Mouse (Mus musculus): ENCODE measurements at regions not wholly inside any gene's neighbourhood (a gene's known extent, or its start where the extent isn't known, plus 50 kb on each side); places are given as distances from the start of the nearest gene placed in this dataset.

DNA sequence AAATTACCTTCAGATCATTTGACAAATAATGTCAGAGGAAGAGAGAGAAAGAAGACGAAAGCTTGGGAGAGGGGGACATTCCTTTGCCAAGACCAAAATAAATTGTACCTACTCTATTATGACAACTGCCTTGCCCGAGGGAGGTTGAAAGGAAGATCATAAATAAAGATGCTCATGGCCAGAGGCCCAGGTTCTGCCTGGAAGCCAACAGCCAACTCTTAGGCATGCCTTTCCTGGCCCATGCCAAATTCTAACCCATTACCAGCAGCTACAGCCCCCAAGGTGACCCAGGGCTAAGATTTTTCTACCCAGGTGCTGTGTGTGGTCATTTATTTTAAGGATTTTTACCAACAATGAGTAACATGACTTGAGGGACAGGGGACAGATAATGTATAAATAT, 54.9 kb downstream of the Cbln1 start:
- TF ChIP-seq CTCF (IDR thresholded peaks at IDR 0.05): no peak
- intact Hi-C loops (cut with DNase I): no loop called here

GRCm38 (mm10) chr8:87415051-87415630, 57.3 kb downstream of the Cbln1 start:
- DNase-seq (ENCODE audit: extremely low spot score in 1 of 2, low spot score in 2 of 2): no peak
- H3K4me3 ChIP-seq: no peak overlapping the region
- intact Hi-C loops (cut with DNase I): no loop called here
- TF ChIP-seq CTCF (IDR thresholded peaks at IDR 0.05): no peak
- H3K27ac ChIP-seq: no peak overlapping the region

More for the DNA sequence above, 54.9 kb downstream of the Cbln1 start:
- Histone ChIP-seq H3K27ac (no peak overlapping the region), H3K4me3 (no peak overlapping the region)
- DNase-seq (ENCODE audit: extremely low spot score in 1 of 2, low spot score in 2 of 2): no peak

GRCm38 (mm10) chr8:87389016-87389415, 83.4 kb downstream of the Cbln1 start:
- TF ChIP-seq CTCF (IDR thresholded peaks at IDR 0.05): no peak
- DNase-seq (ENCODE audit: extremely low spot score in 1 of 2, low spot score in 2 of 2): no peak
- intact Hi-C loops (cut with DNase I): no loop called here
- Histone ChIP-seq H3K27ac (no peak overlapping the region), H3K4me3 (no peak overlapping the region)

DNA sequence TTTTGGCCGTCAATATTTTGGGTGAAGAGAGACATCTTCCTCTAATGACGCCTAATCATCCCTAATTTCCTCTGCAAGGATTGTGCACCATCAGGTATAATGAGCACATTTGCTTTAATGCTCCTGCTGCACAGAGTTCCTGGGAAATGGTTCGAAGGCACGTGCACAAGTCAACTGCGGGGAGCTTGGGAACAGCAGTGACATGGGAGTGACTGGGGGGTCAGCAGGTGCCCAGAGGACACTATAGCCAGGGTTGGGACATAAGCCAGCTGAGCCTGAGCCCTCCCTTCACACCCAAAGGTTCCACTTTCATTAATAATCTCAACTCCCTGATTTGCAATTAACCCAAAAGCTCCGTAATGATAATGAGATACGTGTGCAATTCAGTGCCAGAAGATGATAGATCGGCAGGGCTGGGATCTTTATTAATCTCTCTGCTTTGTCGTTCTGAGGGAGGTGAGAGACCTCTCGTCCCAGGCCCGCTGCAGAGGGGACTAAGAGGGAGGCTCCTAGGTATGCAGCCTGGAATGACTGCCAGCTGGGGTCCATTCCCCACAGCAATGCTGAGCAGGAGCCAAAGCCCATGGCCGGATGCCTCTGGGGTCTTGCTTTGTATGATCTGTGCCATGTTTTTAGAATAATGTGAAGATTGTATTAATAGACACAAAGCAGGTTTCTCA, 88.7 kb downstream of the Cbln1 start:
- DNase-seq (ENCODE audit: extremely low spot score in 1 of 2, low spot score in 2 of 2): no peak
- Histone ChIP-seq H3K27ac (no peak overlapping the region), H3K4me3 (no peak overlapping the region)
- intact Hi-C loops (cut with DNase I): no loop called here
- no peak for TF ChIP-seq CTCF (IDR thresholded peaks at IDR 0.05)

GRCm38 (mm10) chr8:87382311-87382710, 90.1 kb downstream of the Cbln1 start:
- TF ChIP-seq CTCF (IDR thresholded peaks at IDR 0.05): no peak
- DNase-seq (ENCODE audit: extremely low spot score in 1 of 2, low spot score in 2 of 2): no peak
- Histone ChIP-seq H3K27ac (no peak overlapping the region), H3K4me3 (no peak overlapping the region)
- intact Hi-C loops (cut with DNase I): no loop called here

- Histone ChIP-seq H3K4me3 (no peak overlapping the region), H3K27ac (no peak overlapping the region)
- no peak for TF ChIP-seq CTCF (IDR thresholded peaks at IDR 0.05)
- intact Hi-C loops (cut with DNase I): no loop called here
- DNase-seq (ENCODE audit: extremely low spot score in 1 of 2, low spot score in 2 of 2): no peak
These were observed 91.6 kb downstream of the Cbln1 start for GRCm38 (mm10) chr8:87380791-87381190.

DNA sequence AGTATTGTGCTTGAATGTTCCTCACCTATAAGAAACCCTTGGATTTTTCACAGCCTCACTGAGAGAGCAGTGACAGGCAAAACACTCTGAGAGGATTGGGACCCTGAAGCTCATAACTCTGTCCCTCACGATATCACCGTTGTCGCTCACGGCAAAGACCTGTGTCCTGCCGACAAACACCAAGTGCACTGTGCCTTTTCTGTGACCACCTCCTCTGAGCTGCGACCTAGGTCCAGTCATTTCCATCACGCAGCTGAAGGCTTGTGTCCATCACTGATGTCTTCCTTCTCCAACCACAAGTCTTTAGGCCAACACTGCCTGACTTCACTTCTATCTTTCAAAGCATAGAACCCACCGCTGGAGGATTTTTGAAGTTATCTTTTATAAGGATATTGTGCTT, 93.1 kb downstream of the Cbln1 start:
- H3K4me3 ChIP-seq: no peak overlapping the region
- DNase-seq (ENCODE audit: extremely low spot score in 1 of 2, low spot score in 2 of 2): no peak
- TF ChIP-seq CTCF (IDR thresholded peaks at IDR 0.05): no peak
- intact Hi-C loops (cut with DNase I): no loop called here
- H3K27ac ChIP-seq: no peak overlapping the region

DNA sequence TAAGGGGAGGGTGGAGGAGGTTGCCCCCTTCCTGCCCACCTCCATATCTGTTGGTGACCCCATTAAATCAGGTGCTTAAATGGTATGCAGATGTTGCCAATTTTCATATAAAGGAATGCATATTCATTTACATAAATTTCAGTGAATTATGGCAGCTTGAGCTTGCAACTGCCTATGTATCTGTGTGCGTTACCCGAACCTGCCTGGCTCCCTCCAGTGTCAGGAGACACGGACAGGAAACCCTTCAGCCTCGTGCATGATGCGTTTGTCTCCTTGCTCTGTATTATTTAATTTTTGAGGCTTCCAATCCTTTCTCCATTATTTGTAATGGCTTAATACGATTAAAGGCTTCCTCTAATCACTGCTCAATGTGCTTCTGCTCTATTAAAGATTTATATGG, 98.4 kb downstream of the Cbln1 start:
- no peak overlapping the region for H3K4me3 ChIP-seq
- H3K27ac ChIP-seq: no peak overlapping the region
- TF ChIP-seq CTCF (IDR thresholded peaks at IDR 0.05): no peak
- intact Hi-C loops (cut with DNase I): no loop called here
- DNase-seq (ENCODE audit: extremely low spot score in 1 of 2, low spot score in 2 of 2): no peak

GRCm38 (mm10) chr8:87373535-87373934, 98.9 kb downstream of the Cbln1 start:
- Histone ChIP-seq H3K27ac (no peak overlapping the region), H3K4me3 (no peak overlapping the region)
- no peak for DNase-seq (ENCODE audit: extremely low spot score in 1 of 2, low spot score in 2 of 2)
- intact Hi-C loops (cut with DNase I): no loop called here
- no peak for TF ChIP-seq CTCF (IDR thresholded peaks at IDR 0.05)

GRCm38 (mm10) chr8:87372061-87372460, 100.3 kb downstream of the Cbln1 start:
- intact Hi-C loops (cut with DNase I): no loop called here
- no peak for TF ChIP-seq CTCF (IDR thresholded peaks at IDR 0.05)
- Histone ChIP-seq H3K27ac (no peak overlapping the region), H3K4me3 (no peak overlapping the region)
- no peak for DNase-seq (ENCODE audit: extremely low spot score in 1 of 2, low spot score in 2 of 2)

GRCm38 (mm10) chr8:87370194-87370593, 102.2 kb downstream of the Cbln1 start:
- DNase-seq (ENCODE audit: extremely low spot score in 1 of 2, low spot score in 2 of 2): no peak
- intact Hi-C loops (cut with DNase I): no loop called here
- no peak for TF ChIP-seq CTCF (IDR thresholded peaks at IDR 0.05)
- Histone ChIP-seq H3K4me3 (no peak overlapping the region), H3K27ac (no peak overlapping the region)

DNA sequence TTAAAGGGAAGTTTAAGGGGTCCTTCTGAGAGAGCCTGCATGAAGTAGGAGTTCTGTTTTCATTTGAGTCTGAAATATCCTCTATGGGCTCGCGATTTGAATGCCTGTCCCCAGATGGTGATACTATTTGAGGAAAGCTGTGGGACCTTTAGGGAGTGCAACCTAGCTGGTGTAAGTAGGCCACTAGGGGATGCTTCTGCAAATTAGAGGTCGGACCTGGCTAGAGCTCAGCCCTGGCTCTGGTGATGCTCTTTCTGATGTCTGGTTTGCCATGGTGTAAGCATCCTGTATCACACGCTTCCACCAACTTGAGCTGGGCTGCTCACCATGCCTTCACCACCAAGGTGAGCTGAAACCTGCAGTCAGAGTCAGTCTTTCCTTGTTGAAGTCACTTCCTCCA, 121.9 kb downstream of the Cbln1 start:
- no peak for DNase-seq (ENCODE audit: extremely low spot score in 1 of 2, low spot score in 2 of 2)
- Histone ChIP-seq H3K4me3 (no peak overlapping the region), H3K27ac (no peak overlapping the region)
- intact Hi-C loops (cut with DNase I): no loop called here
- TF ChIP-seq CTCF (IDR thresholded peaks at IDR 0.05): no peak

DNA sequence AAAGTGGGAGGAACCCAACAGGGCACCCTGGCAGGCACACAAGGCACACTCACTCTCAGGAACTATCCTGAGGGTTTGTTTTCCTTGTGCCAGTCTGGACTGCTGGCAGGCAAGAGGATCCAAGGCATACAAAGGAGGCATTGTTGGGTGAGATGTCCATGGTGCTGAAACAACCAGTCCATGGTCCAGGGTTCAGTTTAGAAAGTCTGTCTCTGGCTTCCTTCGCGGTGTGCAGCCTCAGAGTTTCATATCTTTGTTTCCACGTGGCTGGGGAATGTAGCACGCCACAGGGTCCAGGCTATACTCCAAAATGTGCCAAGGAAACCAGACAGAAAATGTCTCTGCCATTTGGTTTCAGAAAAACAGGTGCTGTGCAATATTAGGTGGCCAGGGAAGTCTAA, 122.6 kb downstream of the Cbln1 start:
- intact Hi-C loops (cut with DNase I): no loop called here
- no peak for DNase-seq (ENCODE audit: extremely low spot score in 1 of 2, low spot score in 2 of 2)
- TF ChIP-seq CTCF (IDR thresholded peaks at IDR 0.05): no peak
- no peak overlapping the region for H3K27ac ChIP-seq
- H3K4me3 ChIP-seq: no peak overlapping the region
